Mouse (Mus musculus): Measurements from ENCODE around the gene Itln1. TPM values are rescaled to one million over a fixed set of nuclear protein-coding genes. Genes with fewer than 3 reads are reported as not detected.

Itln1 gene
- not detected in 2 replicates for polyA plus RNA-seq (2015; fragmentation: Nextera tagmentation; extraction: Ambion mirVana)

DNA sequence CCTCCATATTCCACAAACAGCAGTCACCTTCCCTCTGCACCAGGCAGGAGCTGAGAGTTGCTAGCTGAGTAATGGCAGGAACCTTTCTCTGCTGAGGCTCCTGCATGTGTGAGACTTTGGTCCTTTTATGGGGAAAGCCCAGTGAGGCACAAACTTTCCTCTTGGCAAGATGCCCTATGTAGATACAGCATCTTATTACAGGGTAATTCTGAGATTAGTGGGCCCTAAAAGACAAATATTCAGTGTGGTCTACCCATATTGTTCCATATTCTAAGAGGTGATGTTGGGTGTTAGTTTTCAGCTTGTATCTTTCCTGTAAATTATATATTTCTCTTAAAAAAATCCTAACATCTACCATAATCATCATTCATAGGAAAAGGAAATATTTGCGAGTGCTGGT, at the start of gene Itln1:
Gene Itln1, minus strand, starts transcription at position 101 of the 400 bp plus-strand sequence.
- Histone ChIP-seq H3K27me3 (no peaks in the 10 kb centered on the region), H3K9me3 (no peaks in the 10 kb centered on the region), H3K4me2 (no peak within 1 kb of the TSS), H3K9ac (no peak within 1 kb of the TSS), H3K4me3 (no peak within 1 kb of the TSS), H3K36me3 (no peaks in the 10 kb centered on the region), H3K4me1 (no peaks in the 10 kb centered on the region), H3K27ac (no peak within 1 kb of the TSS)
- ATAC-seq (ENCODE audit: borderline replicate concordance, extremely low read depth, low FRiP score, low TSS enrichment): no peak
- 95% methylated on average over 1 of the region's 1 CpGs for WGBS

GRCm38 (mm10) chr1:171584584-171584983, 49.5 kb upstream of the Itln1 start:
- no peak for ATAC-seq (ENCODE audit: borderline replicate concordance, extremely low read depth, low FRiP score, low TSS enrichment)
- H3K4me2 ChIP-seq: no peak overlapping the region
- WGBS: 64% methylated on average over 2 of the region's 2 CpGs
- no peak overlapping the region for H3K9ac ChIP-seq
- no peaks in the 10 kb centered on the region for H3K4me1 ChIP-seq
- no peaks in the 10 kb centered on the region for H3K9me3 ChIP-seq
- H3K36me3 ChIP-seq: no peaks in the 10 kb centered on the region
- H3K27me3 ChIP-seq: no peaks in the 10 kb centered on the region
- no peak overlapping the region for H3K4me3 ChIP-seq
- no peak overlapping the region for H3K27ac ChIP-seq

DNA sequence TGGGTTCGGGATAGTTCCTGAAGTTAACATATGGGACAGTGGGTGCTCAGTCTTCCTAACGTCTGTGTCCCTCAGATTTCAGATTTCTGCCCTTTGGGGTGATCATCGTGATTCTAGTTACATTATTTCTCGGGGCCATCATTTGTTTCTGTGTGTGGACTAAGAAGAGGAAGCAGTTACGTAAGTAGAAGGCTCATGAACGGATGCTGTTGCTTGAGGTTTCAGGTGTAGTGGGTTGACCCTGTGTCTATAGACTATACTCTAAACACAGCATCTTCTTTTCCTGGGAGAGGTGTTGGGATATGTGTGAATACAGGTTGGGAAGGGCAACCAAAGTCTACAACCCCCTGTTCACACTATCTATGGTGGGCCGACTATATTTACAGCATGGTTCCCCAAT, 42.1 kb upstream of the Itln1 start:
- 78% methylated on average over 7 of the region's 7 CpGs for WGBS
- Histone ChIP-seq H3K27me3 (no peaks in the 10 kb centered on the region), H3K4me3 (no peak overlapping the region), H3K27ac (no peak overlapping the region), H3K36me3 (no peaks in the 10 kb centered on the region), H3K9ac (no peak overlapping the region), H3K9me3 (no peaks in the 10 kb centered on the region), H3K4me2 (no peak overlapping the region), H3K4me1 (no peaks in the 10 kb centered on the region)
- no peak for ATAC-seq (ENCODE audit: borderline replicate concordance, extremely low read depth, low FRiP score, low TSS enrichment)

- WGBS: 63% methylated on average over 2 of the region's 2 CpGs
- no peak for ATAC-seq (ENCODE audit: borderline replicate concordance, extremely low read depth, low FRiP score, low TSS enrichment)
- H3K9ac ChIP-seq: no peak overlapping the region
These were observed 33.3 kb upstream of the Itln1 start for GRCm38 (mm10) chr1:171568436-171568835.

DNA sequence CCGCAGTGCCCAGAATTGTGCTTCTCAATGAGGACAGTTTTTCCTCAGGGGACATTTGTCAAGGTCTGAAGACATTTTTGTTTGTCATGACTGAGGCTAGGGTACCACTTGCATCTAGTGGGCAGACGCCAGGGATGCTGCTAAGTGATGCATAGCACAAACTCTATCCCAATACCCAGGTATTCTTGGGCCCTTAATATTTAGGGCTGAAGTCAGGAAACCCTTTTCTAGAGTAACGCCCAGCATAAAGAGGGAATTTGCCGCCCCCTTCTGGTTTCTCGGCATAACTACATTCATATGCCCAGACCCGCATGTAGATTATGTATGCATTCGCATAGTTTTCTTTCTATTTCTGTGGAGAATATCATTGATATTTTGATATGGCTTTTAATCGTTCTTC, 31.7 kb upstream of the Itln1 start:
- Histone ChIP-seq H3K4me1 (no peaks in the 10 kb centered on the region), H3K27ac (no peak overlapping the region), H3K9me3 (no peaks in the 10 kb centered on the region), H3K36me3 (no peaks in the 10 kb centered on the region), H3K4me3 (no peak overlapping the region), H3K27me3 (no peaks in the 10 kb centered on the region; the same call in 1 of the 2 replicates), H3K9ac (no peak overlapping the region), H3K4me2 (no peak overlapping the region)
- WGBS: 19% methylated on average over 8 of the region's 8 CpGs
- no peak for ATAC-seq (ENCODE audit: borderline replicate concordance, extremely low read depth, low FRiP score, low TSS enrichment)

More at GRCm38 (mm10) chr1:171568436-171568835, 33.3 kb upstream of the Itln1 start:
- H3K4me2 ChIP-seq: no peak overlapping the region
- H3K27ac ChIP-seq: no peak overlapping the region
- H3K27me3 ChIP-seq: no peaks in the 10 kb centered on the region; the same call in 1 of the 2 replicates
- no peak overlapping the region for H3K4me3 ChIP-seq
- no peaks in the 10 kb centered on the region for H3K4me1 ChIP-seq
- H3K9me3 ChIP-seq: no peaks in the 10 kb centered on the region
- no peaks in the 10 kb centered on the region for H3K36me3 ChIP-seq

DNA sequence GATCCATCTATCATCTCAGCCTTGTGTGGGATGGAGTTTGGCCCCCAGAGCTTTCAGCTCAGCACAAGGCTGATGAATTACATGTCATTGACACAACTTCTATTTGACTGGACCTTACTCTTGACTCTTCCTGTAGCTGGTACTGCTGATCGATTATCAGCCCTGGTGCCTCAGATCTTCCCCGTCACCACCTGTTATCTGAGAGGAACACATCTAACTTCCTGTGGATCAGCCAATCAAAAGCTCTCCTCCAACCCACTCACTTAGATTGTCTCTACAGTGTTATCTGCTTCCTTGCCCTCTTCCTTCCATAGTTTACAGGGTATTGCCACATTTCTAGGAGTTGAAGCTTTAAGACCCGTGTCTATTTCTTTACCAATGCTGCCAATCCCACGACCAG, 30.8 kb upstream of the Itln1 start:
- no peak for ATAC-seq (ENCODE audit: borderline replicate concordance, extremely low read depth, low FRiP score, low TSS enrichment)
- H3K27ac ChIP-seq: no peak overlapping the region
- H3K27me3 ChIP-seq: no peaks in the 10 kb centered on the region; the same call in 1 of the 2 replicates
- no peak overlapping the region for H3K4me3 ChIP-seq
- no peak overlapping the region for H3K9ac ChIP-seq
- H3K36me3 ChIP-seq: no peaks in the 10 kb centered on the region
- 37% methylated on average over 4 of the region's 4 CpGs for whole genome bisulfite sequencing
- no peaks in the 10 kb centered on the region for H3K4me1 ChIP-seq
- no peaks in the 10 kb centered on the region for H3K9me3 ChIP-seq
- no peak overlapping the region for H3K4me2 ChIP-seq

DNA sequence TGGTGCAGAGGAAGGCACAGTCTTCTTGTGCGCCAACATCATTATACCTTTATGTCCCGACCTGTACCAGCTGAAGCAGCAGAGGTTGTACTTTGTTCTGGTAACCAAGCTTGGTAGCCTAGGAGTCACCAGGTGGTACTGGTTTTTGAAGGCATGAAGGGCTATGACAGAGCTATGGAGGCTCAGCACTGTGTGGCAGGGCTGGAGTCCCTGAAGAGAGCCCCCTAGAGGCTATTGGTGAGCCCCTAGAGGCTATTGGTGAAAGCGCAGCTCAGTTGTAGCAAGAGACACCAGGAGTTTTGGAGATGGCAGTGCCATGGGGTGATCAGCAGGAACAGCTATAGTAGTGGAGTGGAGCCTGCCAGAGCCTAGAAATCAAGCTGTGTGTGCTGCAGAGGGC, 29.2 kb upstream of the Itln1 start:
- no peak overlapping the region for H3K9ac ChIP-seq
- 60% methylated on average over 3 of the region's 3 CpGs for WGBS
- no peaks in the 10 kb centered on the region for H3K27me3 ChIP-seq
- H3K4me2 ChIP-seq: no peak overlapping the region
- 0 out of 2 replicates have a peak, but pooled peaks have one; percentile 46 for ATAC-seq (ENCODE audit: borderline replicate concordance, extremely low read depth, low FRiP score, low TSS enrichment)
- H3K4me3 ChIP-seq: no peak overlapping the region
- H3K27ac ChIP-seq: no peak overlapping the region
- H3K9me3 ChIP-seq: no peaks in the 10 kb centered on the region
- H3K36me3 ChIP-seq: no peaks in the 10 kb centered on the region
- no peaks in the 10 kb centered on the region for H3K4me1 ChIP-seq

DNA sequence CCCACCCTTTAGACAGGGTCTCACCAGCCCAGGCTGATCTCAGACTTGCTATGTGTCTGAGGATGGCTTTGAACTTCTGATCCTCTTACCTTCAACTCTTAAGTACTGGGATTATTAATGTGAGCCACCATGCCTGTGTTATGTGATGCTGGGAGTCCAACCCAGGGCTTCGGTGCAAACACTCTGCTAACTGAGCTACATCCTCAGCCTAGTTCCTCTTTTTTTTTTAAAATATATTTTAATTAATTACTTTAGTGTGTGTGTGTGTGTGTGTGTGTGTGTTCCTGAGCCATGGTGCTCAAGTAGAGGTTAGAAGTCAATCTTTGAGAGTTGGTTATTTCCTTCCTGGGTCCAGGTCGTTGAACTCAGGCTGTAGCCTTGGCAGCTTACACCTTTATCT, 27.9 kb upstream of the Itln1 start:
- ATAC-seq (ENCODE audit: borderline replicate concordance, extremely low read depth, low FRiP score, low TSS enrichment): no peak
- Histone ChIP-seq H3K36me3 (no peaks in the 10 kb centered on the region), H3K9me3 (no peaks in the 10 kb centered on the region), H3K9ac (no peak overlapping the region), H3K4me3 (no peak overlapping the region), H3K27me3 (no peaks in the 10 kb centered on the region), H3K27ac (no peak overlapping the region), H3K4me2 (no peak overlapping the region), H3K4me1 (no peaks in the 10 kb centered on the region)
- WGBS: 61% methylated on average over 2 of the region's 2 CpGs

- H3K27me3 ChIP-seq: no peaks in the 10 kb centered on the region
- H3K4me3 ChIP-seq: no peak overlapping the region
- no peak for ATAC-seq (ENCODE audit: borderline replicate concordance, extremely low read depth, low FRiP score, low TSS enrichment)
- H3K36me3 ChIP-seq: no peaks in the 10 kb centered on the region
- H3K4me1 ChIP-seq: no peaks in the 10 kb centered on the region
- H3K4me2 ChIP-seq: no peak overlapping the region
- WGBS: 67% methylated on average over 7 of the region's 11 CpGs
- no peaks in the 10 kb centered on the region for H3K9me3 ChIP-seq
- H3K27ac ChIP-seq: no peak overlapping the region
- no peak overlapping the region for H3K9ac ChIP-seq
These were observed 26.6 kb upstream of the Itln1 start for GRCm38 (mm10) chr1:171561639-171562225.

- H3K27me3 ChIP-seq: no peaks in the 10 kb centered on the region
- no peaks in the 10 kb centered on the region for H3K36me3 ChIP-seq
- H3K4me1 ChIP-seq: no peaks in the 10 kb centered on the region
- no peak overlapping the region for H3K9ac ChIP-seq
- H3K27ac ChIP-seq: no peak overlapping the region
- ATAC-seq (ENCODE audit: borderline replicate concordance, extremely low read depth, low FRiP score, low TSS enrichment): no peak
- no peak overlapping the region for H3K4me3 ChIP-seq
- WGBS: 84% methylated on average over 1 of the region's 1 CpGs
- H3K4me2 ChIP-seq: no peak overlapping the region
- H3K9me3 ChIP-seq: no peaks in the 10 kb centered on the region
These were observed 26.1 kb upstream of the Itln1 start for GRCm38 (mm10) chr1:171561200-171561599.

DNA sequence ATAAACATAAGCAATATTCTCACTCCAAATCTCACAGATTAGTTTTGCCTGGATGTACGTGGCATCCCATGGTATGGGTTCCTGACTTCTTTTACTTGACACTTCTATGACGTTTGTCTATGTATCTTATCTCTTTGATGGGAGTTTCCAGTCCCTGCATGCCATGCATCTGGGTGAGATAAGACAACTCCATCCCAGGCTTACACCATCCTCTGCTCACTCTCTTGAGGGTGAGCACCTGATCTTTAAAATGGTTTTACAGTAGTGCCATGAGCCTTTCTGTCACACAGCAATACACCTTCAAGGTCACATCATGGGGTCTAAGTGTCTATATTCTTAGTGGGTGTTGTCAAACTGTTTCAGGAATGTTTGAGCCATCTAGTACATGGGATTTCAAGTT, 25.2 kb upstream of the Itln1 start:
- H3K27me3 ChIP-seq: no peaks in the 10 kb centered on the region
- H3K4me3 ChIP-seq: no peak overlapping the region
- no peaks in the 10 kb centered on the region for H3K36me3 ChIP-seq
- ATAC-seq (ENCODE audit: borderline replicate concordance, extremely low read depth, low FRiP score, low TSS enrichment): no peak
- WGBS: 38% methylated on average over 2 of the region's 2 CpGs
- H3K4me2 ChIP-seq: no peak overlapping the region
- no peaks in the 10 kb centered on the region for H3K9me3 ChIP-seq
- no peak overlapping the region for H3K27ac ChIP-seq
- no peak overlapping the region for H3K9ac ChIP-seq
- H3K4me1 ChIP-seq: no peaks in the 10 kb centered on the region

GRCm38 (mm10) chr1:171558898-171559297, 23.8 kb upstream of the Itln1 start, which contains the start of gene Cd244a:
TSS of gene Cd244a (plus strand) at chr1:171559193.
- no peaks in the 10 kb centered on the region for H3K36me3 ChIP-seq
- no peak within 1 kb of the TSS for H3K4me2 ChIP-seq
- H3K4me3 ChIP-seq: no peak within 1 kb of the TSS
- H3K27ac ChIP-seq: no peak within 1 kb of the TSS
- no peak for ATAC-seq (ENCODE audit: borderline replicate concordance, extremely low read depth, low FRiP score, low TSS enrichment)
- no peaks in the 10 kb centered on the region for H3K4me1 ChIP-seq
- no peaks in the 10 kb centered on the region for H3K27me3 ChIP-seq
- H3K9ac ChIP-seq: no peak within 1 kb of the TSS
- H3K9me3 ChIP-seq: no peaks in the 10 kb centered on the region
- WGBS: 76% methylated on average over 4 of the region's 4 CpGs

DNA sequence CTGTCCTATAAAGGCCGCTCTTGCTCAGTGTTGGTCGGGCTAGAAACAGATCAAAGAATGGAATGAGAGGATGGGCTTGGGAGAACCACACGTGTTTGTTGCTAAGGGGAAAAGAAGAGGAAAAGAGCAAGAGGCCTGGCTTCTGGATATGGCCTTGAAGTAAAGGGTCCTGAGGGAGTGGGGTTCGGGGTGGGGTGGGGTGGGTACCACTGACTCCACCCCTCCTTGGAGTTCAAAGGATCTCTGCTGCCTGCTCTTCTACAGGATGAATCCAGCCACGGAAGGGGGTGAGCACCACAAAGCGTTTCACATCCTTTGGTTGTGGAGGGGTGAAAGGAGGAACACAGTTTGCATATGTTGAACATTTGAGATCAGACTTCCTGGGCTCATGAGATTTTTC, 23.3 kb upstream of the Itln1 start:
- WGBS: 62% methylated on average over 6 of the region's 6 CpGs
- Histone ChIP-seq H3K27me3 (no peaks in the 10 kb centered on the region), H3K9me3 (no peaks in the 10 kb centered on the region), H3K4me2 (no peak overlapping the region), H3K9ac (no peak overlapping the region), H3K36me3 (no peaks in the 10 kb centered on the region), H3K27ac (no peak overlapping the region), H3K4me3 (no peak overlapping the region), H3K4me1 (peaks cover 4% of the 10 kb centered on the region; the same call in 1 of the 2 replicates)
- ATAC-seq (ENCODE audit: borderline replicate concordance, extremely low read depth, low FRiP score, low TSS enrichment): no peak

All from lung, embryonic 15.5 days (tissue).